ENCODE assay signal across 8 mouse cellular contexts in the genomic region with DNA sequence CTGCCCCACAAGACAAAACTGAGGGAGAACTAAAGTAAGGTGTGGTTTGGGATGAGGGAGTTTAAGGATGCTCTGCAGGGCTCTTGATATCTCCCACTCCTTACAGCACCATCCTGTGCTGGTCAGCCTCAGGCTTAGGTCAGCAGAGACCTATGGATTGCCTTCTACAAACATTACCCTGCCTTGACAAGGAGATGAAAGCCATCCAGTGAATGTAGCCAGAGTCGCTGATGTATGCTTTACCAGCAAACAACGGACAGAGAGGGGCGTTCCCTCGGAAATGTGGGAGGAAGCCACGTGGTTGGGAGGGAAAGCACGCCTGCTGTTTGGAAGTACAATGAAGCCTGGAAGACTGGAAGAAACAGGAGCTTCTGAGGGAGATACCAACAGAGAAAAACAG.
DNase-seq lines count a peak whose midpoint lies in the region; ATAC-seq and TF ChIP-seq lines count a peak whose summit lies in the region.

No protein-coding gene starts in this region.

- H3K36me3 ChIP-seq in hindbrain, embryonic 16.5 days (ENCODE audit: control insufficient read depth, insufficient read depth, low read length), result peaks cover 14% of the 10 kb centered on the region
- H3K36me3 ChIP-seq in neural tube, embryonic 12.5 days, result peaks cover 22% of the 10 kb centered on the region
- H3K36me3 ChIP-seq in intestine, postnatal 0 days (ENCODE audit: control insufficient read depth, insufficient read depth), result no peaks in the 10 kb centered on the region

- no peak overlapping the region for H3K4me3 ChIP-seq in hindbrain, embryonic 16.5 days (ENCODE audit: low read length)
- H3K4me3 ChIP-seq in neural tube, embryonic 12.5 days, result no peak overlapping the region
- no peak overlapping the region for H3K4me3 ChIP-seq in intestine, postnatal 0 days (ENCODE audit: low read depth, low read length)

- DNase-seq in heart, postnatal 4 days, result peak; percentile 40
- DNase-seq in heart, postnatal 36 days, result no peak
- peak; percentile 86 for DNase-seq in embryo, embryonic 11 days
- no peak for DNase-seq in right cerebral cortex, postnatal 10 days (ENCODE audit: low spot score in 2 of 2)
- DNase-seq in gastrocnemius, postnatal 25 days, result no peak

- TF ChIP-seq CTCF in intestine, postnatal 0 days (IDR thresholded peaks at IDR 0.05; ENCODE audit: low read depth), result no peak

- peak overlapping the region; percentile 32 for H3K4me2 ChIP-seq in hindbrain, embryonic 16.5 days (ENCODE audit: low read length)
- H3K4me2 ChIP-seq in neural tube, embryonic 12.5 days (replicated peaks), result peak overlapping the region; percentile 57
- no peak overlapping the region for H3K4me2 ChIP-seq in intestine, postnatal 0 days (replicated peaks; ENCODE audit: low read depth)

- peak overlapping the region; percentile 72 for H3K27ac ChIP-seq in hindbrain, embryonic 16.5 days (ENCODE audit: low read depth, low read length)
- H3K27ac ChIP-seq in neural tube, embryonic 12.5 days, result peak overlapping the region; percentile 70
- H3K27ac ChIP-seq in intestine, postnatal 0 days (ENCODE audit: low read depth, low read length), result no peak overlapping the region

- no peaks in the 10 kb centered on the region for H3K9me3 ChIP-seq in hindbrain, embryonic 16.5 days (ENCODE audit: control insufficient read depth, low read length)
- H3K9me3 ChIP-seq in neural tube, embryonic 12.5 days, result no peaks in the 10 kb centered on the region
- no peaks in the 10 kb centered on the region for H3K9me3 ChIP-seq in intestine, postnatal 0 days (ENCODE audit: control insufficient read depth)

- intact Hi-C loops in heart, postnatal 36 days (cut with DNase I), result loop anchor here (2.0 to 5.0 kb wide), 2 partner anchors 26 to 52 kb away; no protein-coding TSS in a partner anchor

- WGBS in hindbrain, embryonic 16.5 days, result 2% methylated on average over 6 of the region's 6 CpGs
- WGBS in neural tube, embryonic 12.5 days, result under 1% methylated on average over 6 of the region's 6 CpGs
- 10% methylated on average over 6 of the region's 6 CpGs for WGBS in intestine, postnatal 0 days

- H3K4me1 ChIP-seq in hindbrain, embryonic 16.5 days (ENCODE audit: control insufficient read depth, insufficient read depth, low read depth, low read length), result peaks cover 65% of the 10 kb centered on the region
- H3K4me1 ChIP-seq in neural tube, embryonic 12.5 days, result peaks cover 76% of the 10 kb centered on the region
- no peaks in the 10 kb centered on the region for H3K4me1 ChIP-seq in intestine, postnatal 0 days (replicated peaks; ENCODE audit: control insufficient read depth, insufficient read depth, low read length)

- H3K27me3 ChIP-seq in hindbrain, embryonic 16.5 days (replicated peaks; ENCODE audit: control insufficient read depth, insufficient read depth, low read length), result no peaks in the 10 kb centered on the region
- H3K27me3 ChIP-seq in neural tube, embryonic 12.5 days (replicated peaks), result no peaks in the 10 kb centered on the region
- H3K27me3 ChIP-seq in intestine, postnatal 0 days (replicated peaks; ENCODE audit: control insufficient read depth, insufficient read depth, low read length), result no peaks in the 10 kb centered on the region

- H3K9ac ChIP-seq in hindbrain, embryonic 16.5 days (ENCODE audit: low read depth, low read length), result peak overlapping the region; percentile 15; the same call in 1 of the 2 replicates
- 0 out of 2 replicates have a peak overlapping the region, but pooled peaks have one; percentile 30 for H3K9ac ChIP-seq in neural tube, embryonic 12.5 days
- no peak overlapping the region for H3K9ac ChIP-seq in intestine, postnatal 0 days (ENCODE audit: low read depth, low read length)

- no peak; the same call in 1 of the 2 replicates for ATAC-seq in hindbrain, embryonic 16.5 days
- peak; percentile 63 for ATAC-seq in neural tube, embryonic 12.5 days (ENCODE audit: low FRiP score, low read depth)
- no peak for ATAC-seq in intestine, postnatal 0 days

Comparison
In these comparisons a context has a peak if more than half of its experiments do, and no peak if none do; other contexts are left out.
1. DNase-seq: peak in heart, postnatal 4 days (single experiment) and embryo, embryonic 11 days (single experiment); none in heart, postnatal 36 days (0 of 2), right cerebral cortex, postnatal 10 days (0 of 2) and gastrocnemius, postnatal 25 days (single experiment).